23 mouse cellular contexts compared by ENCODE assay signal in the genomic region with DNA sequence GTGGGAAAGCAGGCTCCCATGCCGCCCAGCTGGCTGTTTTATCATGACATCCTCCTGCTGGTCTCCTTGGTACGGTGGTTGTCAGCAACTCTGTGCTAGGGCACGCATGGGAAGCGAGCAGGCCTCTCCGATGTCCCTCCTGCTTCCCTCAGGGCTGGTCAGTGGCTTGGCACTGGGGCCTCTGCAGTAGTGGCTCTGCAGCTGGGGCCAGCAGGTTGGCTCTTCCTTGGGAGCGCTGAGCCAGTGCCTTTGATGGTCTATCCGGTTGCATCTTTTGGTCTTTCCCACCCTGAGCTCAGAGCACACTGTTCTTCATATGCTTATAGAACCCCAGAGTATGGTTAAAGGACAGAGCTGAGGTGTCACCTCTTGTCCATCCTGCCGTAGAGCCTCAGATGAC.
"Had no signal": no experiment of that assay in that cellular context is flagged by ENCODE, and none has a peak within 500 bp of the region (broad histone marks: within the 10 kb centered on the region; RNA-seq: fewer than 3 reads in every experiment).

No protein-coding gene starts in this region.

- H3K27me3 ChIP-seq: heart, embryonic 13.5 days; heart, embryonic 15.5 days; hindbrain, embryonic 13.5 days; hindbrain, embryonic 15.5 days; kidney, embryonic 15.5 days; limb, embryonic 13.5 days; limb, embryonic 15.5 days; liver, embryonic 12.5 days had no signal

- H3K27ac ChIP-seq: heart, adult 2 months; heart, embryonic 13.5 days; heart, embryonic 15.5 days; hindbrain, embryonic 13.5 days; hindbrain, embryonic 15.5 days; hindbrain, postnatal 0 days; kidney, embryonic 15.5 days; kidney, postnatal 0 days; limb, embryonic 13.5 days; limb, embryonic 15.5 days; liver, embryonic 12.5 days; liver, embryonic 14.5 days had no signal

- H3K9me3 ChIP-seq: heart, embryonic 13.5 days; heart, embryonic 15.5 days; hindbrain, embryonic 13.5 days; hindbrain, embryonic 15.5 days; kidney, embryonic 15.5 days; limb, embryonic 13.5 days; limb, embryonic 15.5 days; liver, embryonic 12.5 days had no signal

- H3K4me1 ChIP-seq: heart, embryonic 15.5 days; hindbrain, embryonic 15.5 days; kidney, embryonic 15.5 days; limb, embryonic 13.5 days; limb, embryonic 15.5 days; liver, embryonic 12.5 days had no signal

- H3K4me3 ChIP-seq: heart, adult 2 months; heart, embryonic 13.5 days; heart, embryonic 15.5 days; hindbrain, embryonic 13.5 days; hindbrain, embryonic 15.5 days; kidney, embryonic 15.5 days; limb, embryonic 13.5 days; limb, embryonic 15.5 days; liver, embryonic 12.5 days had no signal

- DNase-seq: forebrain, postnatal 0 days; heart, adult 2 months; heart, postnatal 14 days; heart, postnatal 36 days; kidney, adult 11 months; kidney, adult 2 months; kidney, adult 9 months; kidney, postnatal 14 days; kidney, postnatal 36 days; layer of hippocampus, adult 9-11 months; layer of hippocampus, postnatal 36 days; left cerebral cortex, postnatal 4 days had no signal
